10 mouse cellular contexts compared by ENCODE assay signal in genomic region chr1:162209487-162210149, GRCm38 (mm10).
DNase-seq lines count a peak whose midpoint lies in the region; ATAC-seq and TF ChIP-seq lines count a peak whose summit lies in the region.
"Had no signal": no experiment of that assay in that cellular context is flagged by ENCODE, and none has a peak within 500 bp of the region (broad histone marks: within the 10 kb centered on the region; RNA-seq: fewer than 3 reads in every experiment).

No protein-coding gene starts in this region.

- H3K27me3 ChIP-seq in heart, embryonic 10.5 days (ENCODE audit: insufficient read depth, poor library complexity, severe bottlenecking), result no peaks in the 10 kb centered on the region
- peaks cover 75% of the 10 kb centered on the region for H3K27me3 ChIP-seq in hindbrain, embryonic 10.5 days (ENCODE audit: insufficient read depth, poor library complexity, severe bottlenecking)
- peaks cover 10% of the 10 kb centered on the region; the same call in 1 of the 2 replicates for H3K27me3 ChIP-seq in midbrain, embryonic 13.5 days
- no peaks in the 10 kb centered on the region for H3K27me3 ChIP-seq in liver, postnatal 0 days (ENCODE audit: insufficient read depth, low read length)

- no peaks in the 10 kb centered on the region for H3K9me3 ChIP-seq in heart, embryonic 10.5 days
- H3K9me3 ChIP-seq in hindbrain, embryonic 10.5 days, result no peaks in the 10 kb centered on the region
- H3K9me3 ChIP-seq in midbrain, embryonic 13.5 days, result no peaks in the 10 kb centered on the region
- no peaks in the 10 kb centered on the region for H3K9me3 ChIP-seq in liver, postnatal 0 days (ENCODE audit: low read length)

- H3K36me3 ChIP-seq in heart, embryonic 10.5 days, result no peaks in the 10 kb centered on the region
- no peaks in the 10 kb centered on the region for H3K36me3 ChIP-seq in hindbrain, embryonic 10.5 days
- H3K36me3 ChIP-seq in midbrain, embryonic 13.5 days, result no peaks in the 10 kb centered on the region
- no peaks in the 10 kb centered on the region for H3K36me3 ChIP-seq in liver, postnatal 0 days (replicated peaks; ENCODE audit: insufficient read depth, low read length)

- H3K9ac ChIP-seq in midbrain, embryonic 13.5 days (replicated peaks), result no peak overlapping the region
- H3K9ac ChIP-seq in liver, postnatal 0 days (replicated peaks), result no peak overlapping the region

- no peak for DNase-seq in heart, embryonic 10.5 days (ENCODE audit: low spot score)
- DNase-seq in heart, adult 18-20 months, result no peak
- DNase-seq in embryo, embryonic 10 days (ENCODE audit: low spot score), result peak; percentile 72
- peak; percentile 55 for DNase-seq in hindbrain, embryonic 10.5 days (ENCODE audit: low spot score)
- no peak for DNase-seq in layer of hippocampus, adult 11-12 months (ENCODE audit: low spot score)
- no peak for DNase-seq in right cerebral cortex, postnatal 25 days
- DNase-seq in liver, postnatal 0 days, result no peak
- DNase-seq: right cerebral cortex, postnatal 4 days had no signal

- H3K4me3 ChIP-seq in heart, embryonic 10.5 days, result no peak overlapping the region
- peak overlapping the region; percentile 40 for H3K4me3 ChIP-seq in hindbrain, embryonic 10.5 days
- no peak overlapping the region for H3K4me3 ChIP-seq in midbrain, embryonic 13.5 days (replicated peaks)
- no peak overlapping the region for H3K4me3 ChIP-seq in liver, postnatal 0 days (ENCODE audit: low read depth, low read length)

- no peak overlapping the region for H3K4me2 ChIP-seq in midbrain, embryonic 13.5 days (replicated peaks)
- H3K4me2 ChIP-seq in liver, postnatal 0 days (ENCODE audit: low read depth, low read length), result no peak overlapping the region

- WGBS in heart, embryonic 10.5 days, result 50% methylated on average over 10 of the region's 10 CpGs
- WGBS in hindbrain, embryonic 10.5 days, result 34% methylated on average over 10 of the region's 10 CpGs
- 8% methylated on average over 10 of the region's 10 CpGs for WGBS in midbrain, embryonic 13.5 days
- 60% methylated on average over 10 of the region's 10 CpGs for WGBS in liver, postnatal 0 days (ENCODE audit: insufficient replicate concordance)

- TF ChIP-seq CTCF in liver, postnatal 0 days (IDR thresholded peaks at IDR 0.05; ENCODE audit: low read depth), result no peak

- peak; percentile 73; the same call in 1 of the 2 replicates for ATAC-seq in midbrain, embryonic 13.5 days
- ATAC-seq in liver, postnatal 0 days, result no peak
- ATAC-seq: inflammation-experienced regulatory T-cells, adult 6 months had no signal

- peaks cover 38% of the 10 kb centered on the region for H3K4me1 ChIP-seq in heart, embryonic 10.5 days
- peaks cover 33% of the 10 kb centered on the region for H3K4me1 ChIP-seq in hindbrain, embryonic 10.5 days (replicated peaks)
- peaks cover 19% of the 10 kb centered on the region for H3K4me1 ChIP-seq in midbrain, embryonic 13.5 days (replicated peaks)
- no peaks in the 10 kb centered on the region for H3K4me1 ChIP-seq in liver, postnatal 0 days (ENCODE audit: insufficient read depth)

- no peak for TF ChIP-seq EP300 in liver, postnatal 0 days (IDR thresholded peaks at IDR 0.05; ENCODE audit: low read depth)

- peak overlapping the region; percentile 62 for H3K27ac ChIP-seq in heart, embryonic 10.5 days
- peak overlapping the region; percentile 80 for H3K27ac ChIP-seq in hindbrain, embryonic 10.5 days
- no peak overlapping the region for H3K27ac ChIP-seq in midbrain, embryonic 13.5 days
- H3K27ac ChIP-seq in liver, postnatal 0 days (ENCODE audit: low read depth), result no peak overlapping the region

Comparison
In these comparisons a context has a peak if more than half of its experiments do, and no peak if none do; other contexts are left out.
1. DNase-seq: peak in embryo, embryonic 10 days (single experiment) and hindbrain, embryonic 10.5 days (single experiment); none in heart, embryonic 10.5 days (single experiment), heart, adult 18-20 months (0 of 2), layer of hippocampus, adult 11-12 months (single experiment), right cerebral cortex, postnatal 25 days (single experiment) and liver, postnatal 0 days (single experiment).
2. H3K27ac ChIP-seq: peak in heart, embryonic 10.5 days (single experiment) and hindbrain, embryonic 10.5 days (single experiment); none in midbrain, embryonic 13.5 days (single experiment) and liver, postnatal 0 days (single experiment).